Mouse (Mus musculus) heart, adult 2 months (tissue): ENCODE results near the gene Col18a1.

ENCODE experiments used
- CTCF ChIP-seq: fragments of 200-600 bp; IDR thresholded peaks from 2 replicates; pipeline ENCODE4 v1.8.1; 2022; ENCODE audit warnings: antibody characterized with exemption, mild to moderate bottlenecking, moderate library complexity
- EP300 ChIP-seq: fragments of 200-500 bp; IDR thresholded peaks from 2 replicates; pipeline ENCODE4 v1.6.1; 2011; ENCODE audit warnings: low read depth, low read length, control low read depth; ENCODE audit not compliant: insufficient read depth
- POLR2A ChIP-seq: fragments of 200-500 bp; IDR thresholded peaks from 2 replicates; pipeline ENCODE4 v1.6.1; 2011; ENCODE audit warnings: mild to moderate bottlenecking, low read depth, low read length, control low read depth; ENCODE audit not compliant: insufficient read depth

- TF ChIP-seq CTCF, result no peak
- TF ChIP-seq POLR2A, result no peak
- no peak for TF ChIP-seq EP300
Observed at GRCm38 (mm10) chr10:77203960-77204359, 37.6 kb upstream of the Col18a1 start.
